Mouse (Mus musculus) heart, postnatal 0 days (tissue): Measurements from ENCODE around the gene Otud7b.

Experiments
- CTCF ChIP-seq: IDR thresholded peaks from 2 replicates; pipeline ENCODE4 v1.5.1; 2016; ENCODE audit warnings: antibody characterized with exemption, control low read depth, low read depth
- EP300 ChIP-seq: IDR thresholded peaks from 2 replicates; pipeline ENCODE4 v1.6.1; 2016; ENCODE audit warnings: antibody characterized with exemption, low read depth

GRCm38 (mm10) chr3:96056031-96056430 is 48.3 kb upstream of the Otud7b start:
- TF ChIP-seq EP300: no peak
- TF ChIP-seq CTCF: no peak
